Mouse (Mus musculus) intestine, embryonic 15.5 days (tissue): ENCODE results near the gene Ust. TPM values are rescaled to one million over a fixed set of nuclear protein-coding genes. Genes with fewer than 3 reads are reported as not detected.

Source experiments
- ATAC-seq: fragments of 200-750 bp; cut with Nextera tagmentation; 2 replicates; pipeline ENCODE4 v1.8.0; 2017; ENCODE audit warnings: moderate TSS enrichment, moderate library complexity
- H3K27ac ChIP-seq: fragments of 300-500 bp; sonication (generic); 2 replicates; pipeline ENCODE4 v1.5.1; 2015; ENCODE audit warnings: mild to moderate bottlenecking, inconsistent platforms
- H3K27me3 ChIP-seq: fragments of 300-500 bp; sonication (generic); replicated peaks from 2 replicates; pipeline ENCODE4 v1.6.1; 2015; ENCODE audit warnings: inconsistent platforms
- H3K36me3 ChIP-seq: fragments of 300-500 bp; sonication (generic); 2 replicates; pipeline ENCODE4 v1.6.1; 2015; ENCODE audit warnings: inconsistent platforms
- H3K4me1 ChIP-seq: fragments of 300-500 bp; sonication (generic); replicated peaks from 2 replicates; pipeline ENCODE4 v1.6.1; 2015; ENCODE audit warnings: inconsistent platforms
- H3K4me2 ChIP-seq: fragments of 300-500 bp; sonication (generic); replicated peaks from 2 replicates; pipeline ENCODE4 v1.6.1; 2015; ENCODE audit warnings: mild to moderate bottlenecking, inconsistent platforms
- H3K4me3 ChIP-seq: fragments of 300-500 bp; sonication (generic); replicated peaks from 2 replicates; pipeline ENCODE4 v1.5.1; 2015; ENCODE audit warnings: inconsistent platforms
- H3K9ac ChIP-seq: fragments of 300-500 bp; sonication (generic); 2 replicates; pipeline ENCODE4 v1.6.1; 2015; ENCODE audit warnings: inconsistent platforms
- H3K9me3 ChIP-seq: fragments of 300-500 bp; sonication (generic); 2 replicates; pipeline ENCODE4 v1.6.1; 2016; ENCODE audit warnings: inconsistent platforms
- WGBS: fragments of 180-500 bp; shearing (Covaris S2); methylation state at CpG from one replicate; pipeline ENCODE4 v1.1.7; 2015; 5-methylcytosine and 5-hydroxymethylcytosine counted together
- polyA plus RNA-seq: library from polyadenylated mRNA; unstranded; fragments of >200 nt; fragmentation: Nextera tagmentation; extraction: Ambion mirVana; gene quantifications from 2 replicates; pipeline ENCODE4 v1.2.1, GENCODE M21; 2015

Gene Ust
- polyA plus RNA-seq, 1 experiment from 2014 or later: 4.7 TPM

- no peak for ATAC-seq
- no peaks in the 10 kb centered on the region for H3K9me3 ChIP-seq
- H3K36me3 ChIP-seq: no peaks in the 10 kb centered on the region
- H3K4me3 ChIP-seq: no peak overlapping the region
- H3K4me1 ChIP-seq: peaks cover 12% of the 10 kb centered on the region; the same call in 1 of the 2 replicates
- no peak overlapping the region for H3K9ac ChIP-seq
- 83% methylated on average over 7 of the region's 7 CpGs for WGBS
- H3K4me2 ChIP-seq: no peak overlapping the region
- peaks cover 18% of the 10 kb centered on the region for H3K27me3 ChIP-seq
- H3K27ac ChIP-seq: no peak overlapping the region
Measured at GRCm38 (mm10) chr10:8520766-8521395, 2.3 kb upstream of the Ust start.

GRCm38 (mm10) chr10:8519014-8519491 is 428 bp upstream of the Ust start:
- H3K4me3 ChIP-seq: peak overlapping the region; percentile 80
- peaks cover 18% of the 10 kb centered on the region for H3K27me3 ChIP-seq
- peak overlapping the region; percentile 93 for H3K4me2 ChIP-seq
- H3K9me3 ChIP-seq: no peaks in the 10 kb centered on the region
- peaks cover 12% of the 10 kb centered on the region; the same call in 1 of the 2 replicates for H3K4me1 ChIP-seq
- peak overlapping the region; percentile 72 for H3K9ac ChIP-seq
- peak; percentile 19 for ATAC-seq
- peak overlapping the region; percentile 32; the same call in 1 of the 2 replicates for H3K27ac ChIP-seq
- no peaks in the 10 kb centered on the region for H3K36me3 ChIP-seq
- 2% methylated on average over 18 of the region's 18 CpGs for WGBS

GRCm38 (mm10) chr10:8517591-8518140 is 959 bp downstream of the Ust start:
- WGBS: 1% methylated on average over 26 of the region's 26 CpGs
- Histone ChIP-seq H3K27ac (no peak overlapping the region), H3K9ac (peak overlapping the region; percentile 72), H3K4me2 (peak overlapping the region; percentile 93), H3K4me1 (peaks cover 12% of the 10 kb centered on the region; the same call in 1 of the 2 replicates), H3K36me3 (no peaks in the 10 kb centered on the region), H3K9me3 (no peaks in the 10 kb centered on the region), H3K4me3 (peak overlapping the region; percentile 80), H3K27me3 (peaks cover 18% of the 10 kb centered on the region)
- ATAC-seq: peak; percentile 26; the same call in 1 of the 2 replicates

- Histone ChIP-seq H3K36me3 (no peaks in the 10 kb centered on the region), H3K4me2 (peak overlapping the region; percentile 93), H3K27me3 (peaks cover 18% of the 10 kb centered on the region), H3K27ac (no peak overlapping the region), H3K4me3 (peak overlapping the region; percentile 80), H3K9ac (no peak overlapping the region), H3K9me3 (no peaks in the 10 kb centered on the region), H3K4me1 (peaks cover 12% of the 10 kb centered on the region; the same call in 1 of the 2 replicates)
- WGBS: 25% methylated on average over 9 of the region's 9 CpGs
- no peak for ATAC-seq
Measured at GRCm38 (mm10) chr10:8516916-8517524, 1.6 kb downstream of the Ust start.

- Histone ChIP-seq H3K4me2 (no peak overlapping the region), H3K36me3 (no peaks in the 10 kb centered on the region), H3K9ac (no peak overlapping the region), H3K27ac (no peak overlapping the region), H3K4me3 (no peak overlapping the region), H3K4me1 (peaks cover 12% of the 10 kb centered on the region; the same call in 1 of the 2 replicates), H3K27me3 (peaks cover 18% of the 10 kb centered on the region), H3K9me3 (no peaks in the 10 kb centered on the region)
- WGBS: 77% methylated on average over 3 of the region's 3 CpGs
- no peak for ATAC-seq
Measured at GRCm38 (mm10) chr10:8513690-8514089, 4.9 kb downstream of the Ust start.

- Histone ChIP-seq H3K36me3 (no peaks in the 10 kb centered on the region), H3K4me1 (0 out of 2 replicates have a peak, but pooled peaks cover 3% of the 10 kb centered on the region), H3K4me2 (no peak overlapping the region), H3K4me3 (no peak overlapping the region), H3K27me3 (peaks cover 10% of the 10 kb centered on the region; the same call in 1 of the 2 replicates), H3K9me3 (no peaks in the 10 kb centered on the region), H3K9ac (no peak overlapping the region), H3K27ac (no peak overlapping the region)
- no peak for ATAC-seq
- 64% methylated on average over 6 of the region's 6 CpGs for WGBS
Measured at GRCm38 (mm10) chr10:8512222-8512621, 6.4 kb downstream of the Ust start.

- no peak overlapping the region for H3K4me3 ChIP-seq
- no peaks in the 10 kb centered on the region for H3K36me3 ChIP-seq
- peaks cover 5% of the 10 kb centered on the region; the same call in 1 of the 2 replicates for H3K27me3 ChIP-seq
- no peak overlapping the region for H3K9ac ChIP-seq
- H3K9me3 ChIP-seq: no peaks in the 10 kb centered on the region
- H3K4me2 ChIP-seq: no peak overlapping the region
- 38% methylated on average over 8 of the region's 8 CpGs for WGBS
- no peak for ATAC-seq
- no peak overlapping the region for H3K27ac ChIP-seq
- H3K4me1 ChIP-seq: no peaks in the 10 kb centered on the region
Measured at GRCm38 (mm10) chr10:8511760-8512159, 6.9 kb downstream of the Ust start.

- WGBS: 54% methylated on average over 3 of the region's 3 CpGs
- Histone ChIP-seq H3K9ac (no peak overlapping the region), H3K27ac (no peak overlapping the region), H3K4me1 (0 out of 2 replicates have a peak, but pooled peaks cover 2% of the 10 kb centered on the region), H3K4me2 (no peak overlapping the region), H3K27me3 (no peaks in the 10 kb centered on the region), H3K4me3 (no peak overlapping the region), H3K36me3 (no peaks in the 10 kb centered on the region), H3K9me3 (no peaks in the 10 kb centered on the region)
- no peak for ATAC-seq
Measured at GRCm38 (mm10) chr10:8506247-8506573, 12.4 kb downstream of the Ust start.

GRCm38 (mm10) chr10:8505346-8506246 is 13.0 kb downstream of the Ust start:
- H3K9ac ChIP-seq: no peak overlapping the region
- 37% methylated on average over 13 of the region's 13 CpGs for WGBS
- 0 out of 2 replicates have a peak, but pooled peaks cover 2% of the 10 kb centered on the region for H3K4me1 ChIP-seq
- no peak overlapping the region for H3K27ac ChIP-seq
- no peaks in the 10 kb centered on the region for H3K36me3 ChIP-seq
- no peaks in the 10 kb centered on the region for H3K9me3 ChIP-seq
- H3K27me3 ChIP-seq: no peaks in the 10 kb centered on the region
- no peak overlapping the region for H3K4me3 ChIP-seq
- H3K4me2 ChIP-seq: no peak overlapping the region
- no peak for ATAC-seq

GRCm38 (mm10) chr10:8504832-8505231 is 13.8 kb downstream of the Ust start:
- no peaks in the 10 kb centered on the region for H3K36me3 ChIP-seq
- 87% methylated on average over 4 of the region's 4 CpGs for WGBS
- H3K4me3 ChIP-seq: no peak overlapping the region
- H3K27ac ChIP-seq: no peak overlapping the region
- H3K4me1 ChIP-seq: 0 out of 2 replicates have a peak, but pooled peaks cover 2% of the 10 kb centered on the region
- no peak overlapping the region for H3K4me2 ChIP-seq
- H3K27me3 ChIP-seq: no peaks in the 10 kb centered on the region
- ATAC-seq: no peak
- H3K9ac ChIP-seq: no peak overlapping the region
- no peaks in the 10 kb centered on the region for H3K9me3 ChIP-seq

- Histone ChIP-seq H3K4me3 (no peak overlapping the region), H3K36me3 (no peaks in the 10 kb centered on the region), H3K9me3 (no peaks in the 10 kb centered on the region), H3K9ac (no peak overlapping the region), H3K27me3 (no peaks in the 10 kb centered on the region), H3K27ac (no peak overlapping the region), H3K4me2 (no peak overlapping the region), H3K4me1 (0 out of 2 replicates have a peak, but pooled peaks cover 8% of the 10 kb centered on the region)
- 68% methylated on average over 13 of the region's 13 CpGs for WGBS
- ATAC-seq: no peak
Measured at GRCm38 (mm10) chr10:8498951-8499891, 19.4 kb downstream of the Ust start.
